Mouse (Mus musculus) lung, adult 2 months (tissue): ENCODE data around the gene Ptar1.
A peak's percentile ranks its signal among the peaks of the same experiment; 100 is the strongest.

Source experiments
- CTCF ChIP-seq: fragments of 200-500 bp; IDR thresholded peaks from 2 replicates; pipeline ENCODE4 v1.5.1; 2011; ENCODE audit warnings: mild to moderate bottlenecking, low read length, control low read depth; ENCODE audit not compliant: insufficient read depth
- POLR2A ChIP-seq: fragments of 200-500 bp; IDR thresholded peaks from 2 replicates; pipeline ENCODE4 v1.6.1; 2011; ENCODE audit warnings: low read depth, mild to moderate bottlenecking, control low read depth, low read length, borderline replicate concordance; ENCODE audit errors: extremely low read depth

- TF ChIP-seq POLR2A, result no peak
- TF ChIP-seq CTCF, result peak; percentile 40; the same call in 1 of the 2 replicates
Observed at GRCm38 (mm10) chr19:23757961-23758553, 70.8 kb downstream of the Ptar1 start.
